Mouse (Mus musculus): Measurements from ENCODE around the gene Cnih1.
"Not testable (repeated sequence)": the region's sequence is repeated elsewhere in the genome, so short reads cannot be mapped to it uniquely, and the experiment has no call there.

Gene Cnih1

DNA sequence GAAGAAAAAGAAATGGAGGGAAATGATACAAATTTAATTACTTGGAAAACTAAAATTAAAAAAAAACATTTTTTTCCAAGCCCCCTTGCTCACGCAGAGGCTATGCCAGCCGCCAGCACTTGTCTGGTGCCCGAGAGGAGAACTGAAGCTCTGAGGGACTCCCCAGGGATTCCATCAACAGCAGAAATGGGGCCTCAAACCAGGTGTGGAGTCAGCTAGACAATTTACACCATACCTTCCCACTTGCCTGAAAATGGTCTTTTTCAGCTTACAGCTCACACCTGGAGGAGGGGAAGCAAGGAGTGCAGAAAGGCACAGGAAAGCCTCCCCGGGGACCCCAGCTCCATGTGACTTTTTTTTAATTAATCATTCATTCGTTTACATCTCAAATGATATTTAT is 3.0 kb downstream of the Cnih1 start:
- no peak for DNase-seq

DNA sequence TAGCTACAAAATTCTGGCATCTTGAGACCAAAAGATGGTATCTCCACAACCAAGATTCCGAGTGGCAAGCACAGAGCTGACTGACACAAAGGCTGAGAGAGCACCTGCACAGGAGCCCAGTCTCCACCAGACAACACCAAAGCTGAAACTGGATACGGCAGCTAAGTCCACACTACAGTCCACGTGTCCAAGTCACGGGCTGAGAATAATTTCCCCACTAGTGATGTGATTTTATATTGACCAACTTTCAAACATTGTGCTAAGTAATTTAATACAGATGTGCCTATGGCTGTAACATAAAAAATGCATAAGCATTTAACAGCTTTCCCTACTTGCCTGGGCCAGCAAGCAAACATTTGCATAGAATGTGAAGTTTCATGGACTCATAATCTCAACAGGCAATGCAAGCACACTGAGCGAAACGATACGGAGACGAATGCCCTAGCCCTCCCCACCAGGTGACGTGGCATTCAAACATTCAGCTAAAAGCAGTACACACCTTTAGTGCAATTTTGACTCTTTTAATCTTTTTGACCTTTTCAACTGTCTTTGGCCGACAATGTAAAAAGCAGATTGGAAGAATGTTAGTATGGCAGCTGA is 4.8 kb downstream of the Cnih1 start:
- no peak for DNase-seq

DNA sequence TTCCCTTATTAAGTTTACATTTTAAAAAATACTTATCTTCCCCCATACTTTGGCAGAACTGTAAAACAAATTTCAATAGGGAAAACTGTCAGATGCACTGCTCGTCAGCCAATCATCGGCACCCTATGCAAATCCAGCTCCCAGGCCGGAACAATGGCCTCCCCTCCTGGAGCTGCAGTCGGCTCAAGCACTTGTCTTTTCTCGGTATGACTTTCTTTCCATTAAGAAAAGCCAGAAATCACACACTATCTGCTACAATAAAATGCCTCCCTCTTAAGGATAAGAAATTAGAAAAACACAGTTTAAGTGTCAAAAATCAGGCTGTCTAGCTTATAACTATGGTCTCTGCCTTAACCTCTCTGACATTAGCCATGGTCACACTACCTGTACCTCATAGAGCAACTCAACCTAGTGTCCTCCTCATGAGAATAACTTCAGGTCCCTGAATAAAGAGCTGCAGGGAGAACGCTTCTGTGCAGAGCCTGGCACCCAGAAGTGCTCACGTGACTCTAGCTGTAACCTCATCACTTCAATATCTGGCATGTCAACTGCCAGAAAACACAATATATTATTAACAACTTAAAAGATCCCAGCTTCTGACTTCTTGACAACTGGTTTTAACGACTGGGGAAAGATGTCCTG is 5.9 kb downstream of the Cnih1 start:
- no peak for DNase-seq

DNA sequence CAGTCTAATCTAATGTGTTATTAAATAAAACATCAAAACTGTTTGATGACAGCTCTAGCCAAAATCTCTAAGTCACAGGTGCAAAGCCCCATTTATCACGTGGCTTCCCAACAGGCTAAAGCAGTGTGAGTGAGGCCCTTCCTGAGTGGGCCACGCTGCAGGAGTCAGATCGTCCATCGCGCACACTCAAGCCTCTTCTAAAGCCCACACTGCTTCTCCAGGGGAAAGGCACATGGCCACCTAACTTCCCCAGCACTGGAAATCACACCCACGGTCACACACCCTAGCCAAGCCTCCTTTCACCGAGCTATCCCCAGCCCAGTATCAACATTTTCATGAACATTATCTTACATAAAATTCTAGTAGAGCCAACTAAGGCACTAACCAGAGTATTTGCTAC is 7.1 kb downstream of the Cnih1 start:
- DNase-seq, result no peak

- no peak for DNase-seq
These were observed 9.0 kb downstream of the Cnih1 start for GRCm38 (mm10) chr14:46779217-46779616.

- no peak for DNase-seq
These were observed 9.5 kb downstream of the Cnih1 start for GRCm38 (mm10) chr14:46778756-46779155.

- no peak for DNase-seq
These were observed 18.2 kb downstream of the Cnih1 start for GRCm38 (mm10) chr14:46770036-46770435.

DNA sequence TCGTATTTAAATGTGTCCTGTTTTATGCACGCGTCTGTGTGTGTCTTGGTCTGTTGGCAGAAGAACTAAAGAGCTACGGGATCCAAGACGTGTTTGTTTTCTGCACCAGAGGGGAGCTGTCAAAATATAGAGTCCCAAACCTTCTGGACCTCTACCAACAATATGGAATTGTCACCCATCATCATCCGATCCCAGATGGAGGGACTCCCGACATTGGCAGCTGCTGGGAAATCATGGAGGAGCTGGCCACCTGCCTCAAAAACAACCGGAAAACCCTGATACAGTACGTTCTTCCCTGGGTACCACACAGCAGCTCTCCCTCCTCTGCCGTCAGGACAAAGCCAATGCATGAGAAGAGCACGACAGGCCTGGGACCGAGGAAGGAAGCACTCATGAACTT is 21.1 kb downstream of the Cnih1 start:
- DNase-seq, result no peak

DNA sequence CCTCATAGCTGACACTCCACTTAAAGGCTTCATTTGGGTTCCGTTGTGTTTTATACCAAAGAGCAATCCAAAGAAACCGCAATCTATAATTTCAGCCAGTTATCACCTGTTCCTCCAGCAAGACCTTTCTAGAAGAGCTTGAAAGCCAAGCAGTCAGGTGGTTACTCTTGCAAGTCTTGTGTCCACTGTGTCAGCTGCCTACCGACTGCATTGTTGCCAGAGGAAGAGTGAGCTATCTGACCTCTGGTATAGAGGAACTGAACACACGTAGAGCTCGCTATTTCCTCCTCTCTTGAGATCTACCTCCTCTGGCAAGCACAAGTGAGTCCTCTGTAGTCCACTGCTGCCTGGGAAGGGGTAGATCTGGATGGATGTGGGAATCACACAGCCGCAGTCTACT is 27.0 kb downstream of the Cnih1 start:
- no peak for DNase-seq

- DNase-seq, result peak; percentile 78
These were observed 27.7 kb downstream of the Cnih1 start, which contains the start of gene Cdkn3 for GRCm38 (mm10) chr14:46760355-46761029. TSS of gene Cdkn3 (plus strand) at chr14:46760541.

DNA sequence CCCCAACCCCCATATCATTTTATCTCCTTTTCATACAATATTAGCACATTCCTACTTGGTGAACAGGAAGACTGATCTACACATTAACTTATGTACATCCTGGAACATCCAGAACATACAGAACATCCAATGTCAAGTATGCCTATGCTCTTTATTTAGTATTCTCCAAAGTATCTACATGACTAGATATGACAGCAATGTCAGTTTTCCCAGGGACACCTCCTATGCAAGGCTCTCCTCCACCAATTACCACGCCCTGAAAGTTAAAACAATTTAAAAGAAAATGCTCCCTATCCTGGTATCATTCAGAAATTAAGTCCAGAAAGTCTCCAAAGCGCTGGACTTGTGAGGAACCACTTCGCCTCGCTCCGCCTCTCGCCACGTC is 28.2 kb downstream of the Cnih1 start:
- no peak for DNase-seq

DNA sequence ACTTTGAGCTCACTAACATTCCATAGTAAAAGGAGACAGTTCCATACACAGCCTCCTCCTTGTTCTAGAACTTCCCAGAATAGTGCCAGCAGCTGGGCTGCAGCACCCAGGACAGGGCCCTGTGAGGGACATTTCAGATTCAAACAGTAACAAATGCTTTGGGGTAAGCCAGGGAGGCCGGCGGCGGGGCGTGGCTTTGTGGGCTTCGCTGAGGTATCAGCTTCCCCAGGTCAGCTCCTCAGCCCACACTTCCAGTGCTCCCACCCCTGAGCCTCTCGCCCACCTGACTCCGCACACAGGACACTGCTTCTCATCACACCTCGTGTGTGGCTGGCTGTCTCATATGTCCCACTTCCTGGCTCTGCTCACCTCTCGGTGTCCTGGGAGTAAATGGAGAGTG is 30.5 kb downstream of the Cnih1 start:
- DNase-seq, result no peak

- DNase-seq, result no peak
These were observed 32.4 kb downstream of the Cnih1 start for GRCm38 (mm10) chr14:46755851-46756250.

GRCm38 (mm10) chr14:46754371-46754770 is 33.8 kb downstream of the Cnih1 start:
- DNase-seq, result not testable (repeated sequence)

DNA sequence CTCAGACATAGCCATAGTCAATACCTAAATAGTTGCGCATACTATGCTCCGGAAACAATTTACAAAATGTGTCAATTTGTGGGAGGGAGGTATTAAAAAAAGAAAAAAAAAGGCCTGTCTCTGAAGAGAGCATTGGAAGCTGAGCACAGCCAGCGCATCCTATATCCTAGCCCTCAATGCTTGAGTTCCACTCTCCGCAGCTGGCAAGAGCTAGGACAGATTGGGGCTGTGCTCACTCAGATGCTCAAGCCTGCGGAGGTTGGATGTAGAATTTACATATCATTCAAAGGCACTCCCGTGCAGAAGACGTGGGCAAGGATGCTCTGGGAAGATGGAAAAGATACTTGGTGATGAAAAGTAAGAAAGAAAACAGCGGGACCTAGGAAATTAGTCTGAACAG is 42.8 kb downstream of the Cnih1 start:
- no peak for DNase-seq

GRCm38 (mm10) chr14:46742674-46743073 is 45.5 kb downstream of the Cnih1 start:
- no peak for DNase-seq

DNA sequence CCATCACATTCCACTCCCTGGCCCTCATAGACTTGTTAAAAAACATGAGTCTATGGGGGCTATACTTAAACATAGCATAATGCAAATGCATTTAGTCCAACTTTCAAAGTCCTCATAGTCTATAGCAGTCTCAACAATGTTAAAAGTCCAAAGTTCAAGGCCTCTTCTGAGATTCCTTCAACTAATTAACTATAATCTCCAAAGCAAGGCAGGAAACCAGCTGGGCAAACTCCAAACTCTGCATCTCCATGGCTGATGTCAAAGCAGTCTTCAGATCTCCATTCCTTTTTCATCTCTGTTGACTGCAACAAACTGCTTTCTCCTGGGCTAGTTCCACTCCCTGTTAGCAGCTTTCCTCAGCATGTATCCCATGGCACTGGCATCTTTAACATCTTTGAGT is 50.9 kb downstream of the Cnih1 start:
- DNase-seq, result not testable (repeated sequence)

GRCm38 (mm10) chr14:46736366-46736765 is 51.8 kb downstream of the Cnih1 start:
- DNase-seq, result no peak

- DNase-seq, result no peak
These were observed 53.3 kb downstream of the Cnih1 start for GRCm38 (mm10) chr14:46734761-46735455.

DNA sequence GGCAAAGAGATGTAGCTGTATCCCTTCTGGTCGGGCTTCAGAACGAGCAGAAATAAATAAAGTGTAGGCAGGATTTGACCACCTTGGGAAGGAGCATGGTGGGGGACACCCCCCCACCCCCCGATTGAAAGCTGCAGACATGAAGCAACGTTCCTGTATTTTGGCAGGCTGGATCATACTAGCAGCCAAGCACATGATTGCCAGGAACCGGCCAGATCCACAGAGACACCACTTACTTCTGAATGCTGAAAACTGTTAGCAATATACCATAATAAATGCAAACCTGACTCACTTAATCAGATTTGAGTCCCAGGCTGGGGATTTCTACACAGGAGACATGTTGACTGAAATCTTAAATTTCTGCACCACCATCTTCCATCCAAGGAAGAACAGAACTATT is 53.9 kb downstream of the Cnih1 start:
- no peak for DNase-seq

- no peak for DNase-seq
These were observed 62.5 kb downstream of the Cnih1 start for GRCm38 (mm10) chr14:46725743-46726142.

Data from right cerebral cortex, postnatal 14 days (tissue).